Mouse (Mus musculus): ENCODE data around the gene Efna3.

Efna3 gene

GRCm38 (mm10) chr3:89284261-89284660 lies 38.5 kb downstream of the Efna3 start:
- WGBS, result 95% methylated on average over 3 of the region's 3 CpGs

GRCm38 (mm10) chr3:89282291-89282643 lies 40.5 kb downstream of the Efna3 start:
- WGBS, result 30% methylated on average over 4 of the region's 4 CpGs

DNA sequence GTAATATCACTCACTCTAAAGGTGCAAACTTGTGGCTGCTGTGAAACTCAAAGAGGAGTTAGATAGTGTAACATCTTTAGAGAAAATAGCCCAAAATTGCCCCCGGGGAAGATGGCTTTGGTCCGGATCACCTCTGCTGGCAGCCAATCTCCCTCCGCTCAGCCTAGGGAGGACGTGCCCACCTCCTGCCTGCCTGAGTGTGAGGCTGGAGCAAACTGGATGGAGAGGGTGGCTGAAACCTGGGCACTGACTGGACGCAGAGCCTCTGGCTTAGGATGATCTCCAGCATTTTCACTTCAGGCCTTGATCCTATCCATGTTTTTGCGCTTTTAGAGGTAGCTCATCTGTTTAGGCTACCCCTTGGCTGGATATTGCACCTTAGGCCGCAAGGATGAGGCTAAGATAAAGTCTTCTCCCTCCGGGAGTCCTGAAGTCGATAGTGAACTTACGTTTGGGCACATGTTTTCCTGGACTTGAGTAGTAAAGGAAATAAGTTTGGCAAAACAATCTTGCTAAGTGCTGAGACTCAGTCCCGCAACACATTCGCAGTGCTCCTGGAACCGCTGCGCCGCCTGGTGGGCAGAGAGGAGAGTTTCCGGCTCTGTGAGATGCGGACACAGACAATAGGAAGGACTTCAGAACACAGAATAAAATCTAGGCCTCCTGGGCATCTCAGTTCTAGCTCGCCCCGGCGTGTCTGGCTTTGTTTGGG lies 41.0 kb downstream of the Efna3 start:
- 17% methylated on average over 20 of the region's 20 CpGs for WGBS

GRCm38 (mm10) chr3:89280606-89281511 lies 41.9 kb downstream of the Efna3 start, which contains the start of gene Efna1:
Gene Efna1, minus strand, starts transcription at chr3:89281142.
- 2% methylated on average over 52 of the region's 52 CpGs for WGBS

- WGBS, result under 1% methylated on average over 29 of the region's 29 CpGs
Measured at GRCm38 (mm10) chr3:89280050-89280605, 42.6 kb downstream of the Efna3 start.

GRCm38 (mm10) chr3:89279153-89279890 lies 43.4 kb downstream of the Efna3 start:
- WGBS, result 10% methylated on average over 35 of the region's 35 CpGs

- 59% methylated on average over 8 of the region's 8 CpGs for WGBS
Measured at GRCm38 (mm10) chr3:89278643-89279042, 44.1 kb downstream of the Efna3 start.

- 71% methylated on average over 7 of the region's 7 CpGs for WGBS
Measured at GRCm38 (mm10) chr3:89278107-89278506, 44.7 kb downstream of the Efna3 start.

DNA sequence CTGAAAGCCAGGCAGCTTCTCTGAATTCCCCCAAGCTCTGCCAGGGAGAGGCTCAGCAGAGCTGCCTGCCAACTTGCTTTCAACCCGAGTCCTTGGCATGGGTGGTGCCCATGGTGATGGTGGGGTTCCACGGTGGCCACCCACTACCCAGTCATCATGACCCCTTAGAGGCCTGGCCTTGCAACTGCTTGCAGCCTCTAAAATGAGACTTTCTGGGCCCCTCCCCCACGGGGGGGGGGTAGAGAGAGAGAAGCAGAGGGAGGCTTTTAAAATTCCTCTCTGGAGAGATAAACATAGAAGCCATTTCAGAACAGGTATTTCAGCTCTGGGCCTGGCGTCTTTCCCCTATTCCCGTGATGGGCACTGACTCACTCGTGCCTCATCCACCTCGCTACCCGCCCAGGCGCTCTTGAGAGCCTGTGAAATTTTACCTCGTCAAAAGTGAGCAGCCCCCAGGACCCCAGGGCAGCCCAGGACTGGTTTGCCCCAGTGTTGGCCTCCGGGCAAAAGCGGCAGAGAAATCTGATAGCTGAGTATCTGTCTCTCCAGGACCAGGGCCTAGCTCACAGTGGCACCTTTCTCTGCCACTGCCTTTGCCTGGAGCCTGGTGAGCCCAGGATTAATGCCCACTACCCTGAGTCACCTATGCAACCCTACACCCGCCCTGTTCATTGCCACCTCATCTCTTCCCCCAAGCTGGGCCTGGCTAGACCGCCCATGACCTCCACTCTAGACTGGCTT lies 45.3 kb downstream of the Efna3 start:
- WGBS, result 48% methylated on average over 14 of the region's 14 CpGs

GRCm38 (mm10) chr3:89276061-89276460 lies 46.7 kb downstream of the Efna3 start:
- 90% methylated on average over 13 of the region's 13 CpGs for WGBS

DNA sequence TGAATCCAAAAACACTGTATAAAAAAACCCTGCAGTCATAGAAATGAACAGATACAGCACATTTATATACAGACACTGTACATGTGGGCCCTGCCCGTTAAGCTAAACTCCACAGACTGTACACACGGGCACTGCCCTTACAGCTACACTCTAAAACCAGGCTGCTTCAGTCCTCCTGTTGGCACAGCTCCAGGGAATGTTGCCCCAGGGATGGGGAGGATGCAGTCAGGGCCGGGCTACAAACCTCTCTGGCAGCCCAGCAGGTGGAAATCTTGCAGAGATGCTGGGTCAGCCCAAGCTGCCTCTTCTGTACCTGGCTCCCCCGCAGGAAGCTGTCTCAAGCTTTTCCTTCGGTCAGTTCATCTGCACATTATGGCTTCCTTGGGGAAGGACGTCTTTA lies 51.0 kb downstream of the Efna3 start:
- 76% methylated on average over 6 of the region's 6 CpGs for WGBS

- WGBS, result 26% methylated on average over 6 of the region's 6 CpGs
Measured at GRCm38 (mm10) chr3:89270891-89271290, 51.9 kb downstream of the Efna3 start.

GRCm38 (mm10) chr3:89270051-89270755 lies 52.6 kb downstream of the Efna3 start, which contains the start of gene Slc50a1:
Gene Slc50a1, minus strand, starts transcription at chr3:89270570.
- 1% methylated on average over 39 of the region's 39 CpGs for WGBS

- 61% methylated on average over 8 of the region's 8 CpGs for WGBS
Measured at GRCm38 (mm10) chr3:89268916-89269315, 53.8 kb downstream of the Efna3 start.

- WGBS, result under 1% methylated on average over 20 of the region's 20 CpGs
Measured at GRCm38 (mm10) chr3:89266439-89266893, 56.3 kb downstream of the Efna3 start.
